Mouse (Mus musculus): ENCODE results near the gene U2af1.

DNA sequence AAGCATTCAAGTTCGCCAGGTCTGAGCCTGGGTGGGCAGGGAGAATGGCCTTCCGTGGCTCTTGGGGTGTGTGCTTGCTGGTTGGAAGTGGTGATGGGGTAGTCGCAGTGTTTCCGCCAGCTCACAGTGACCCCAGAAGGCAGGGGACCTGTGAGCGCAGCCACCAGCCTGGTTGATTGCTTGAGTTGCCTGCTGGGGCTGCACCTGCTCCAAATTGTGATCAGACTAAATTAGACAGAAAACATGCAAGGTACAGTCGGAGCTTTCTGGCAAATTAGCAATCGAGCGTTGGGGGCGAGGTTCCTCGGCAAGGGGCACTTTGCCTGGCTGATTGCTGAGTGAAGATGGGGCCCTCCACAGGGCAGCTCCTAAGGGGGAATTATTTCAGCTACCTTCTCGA is 39.7 kb upstream of the U2af1 start:
- TF ChIP-seq CTCF (IDR thresholded peaks at IDR 0.05; ENCODE audit: borderline replicate concordance, insufficient read depth, low read length) (no peak), POLR2A (IDR thresholded peaks at IDR 0.05; ENCODE audit: low read depth, low read length) (no peak)
